Mouse (Mus musculus) hindbrain, embryonic 13.5 days (tissue): ENCODE measurements at regions not wholly inside any gene's neighbourhood (a gene's known extent, or its start where the extent isn't known, plus 50 kb on each side); places are given as distances from the start of the nearest gene placed in this dataset.

ENCODE experiments used
- ATAC-seq: fragments of 200-750 bp; cut with Nextera tagmentation; 2 replicates; pipeline ENCODE4 v1.8.0; 2017; ENCODE audit warnings: moderate TSS enrichment; ENCODE audit not compliant: low FRiP score
- H3K27ac ChIP-seq: fragments of 300-500 bp; sonication (generic); 2 replicates; pipeline ENCODE4 v1.5.1; 2015; ENCODE audit warnings: inconsistent platforms, mild to moderate bottlenecking, moderate library complexity
- H3K27me3 ChIP-seq: fragments of 300-500 bp; sonication (generic); 2 replicates; pipeline ENCODE4 v1.6.1; 2015; ENCODE audit warnings: mild to moderate bottlenecking, inconsistent platforms
- H3K36me3 ChIP-seq: fragments of 300-500 bp; sonication (generic); 2 replicates; pipeline ENCODE4 v1.6.1; 2015; ENCODE audit warnings: mild to moderate bottlenecking, inconsistent platforms
- H3K4me1 ChIP-seq: fragments of 300-500 bp; sonication (generic); replicated peaks from 2 replicates; pipeline ENCODE4 v1.6.1; 2015; ENCODE audit warnings: inconsistent platforms
- H3K4me2 ChIP-seq: fragments of 300-500 bp; sonication (generic); 2 replicates; pipeline ENCODE4 v1.6.1; 2015; ENCODE audit warnings: inconsistent platforms, mild to moderate bottlenecking, moderate library complexity
- H3K4me3 ChIP-seq: fragments of 300-500 bp; sonication (generic); 2 replicates; pipeline ENCODE4 v1.5.1; 2015; ENCODE audit warnings: mild to moderate bottlenecking, inconsistent platforms
- H3K9ac ChIP-seq: fragments of 300-500 bp; sonication (generic); 2 replicates; pipeline ENCODE4 v1.6.1; 2015; ENCODE audit warnings: mild to moderate bottlenecking, inconsistent platforms
- H3K9me3 ChIP-seq: fragments of 300-500 bp; sonication (generic); 2 replicates; pipeline ENCODE4 v1.6.1; 2016; ENCODE audit warnings: inconsistent platforms
- WGBS: fragments of 180-500 bp; shearing (Covaris S2); methylation state at CpG from one replicate; pipeline ENCODE4 v1.1.7; 2015; 5-methylcytosine and 5-hydroxymethylcytosine counted together

GRCm38 (mm10) chr14:118318524-118318923 lies 51.8 kb downstream of the Gm9376 start:
- peaks cover 22% of the 10 kb centered on the region for H3K4me1 ChIP-seq
- H3K4me2 ChIP-seq: no peak overlapping the region
- no peak overlapping the region for H3K27ac ChIP-seq
- WGBS: 46% methylated on average over 11 of the region's 11 CpGs
- ATAC-seq: peak; percentile 47; the same call in 1 of the 2 replicates
- no peaks in the 10 kb centered on the region for H3K36me3 ChIP-seq
- H3K27me3 ChIP-seq: peaks cover 49% of the 10 kb centered on the region
- H3K9ac ChIP-seq: no peak overlapping the region
- no peak overlapping the region for H3K4me3 ChIP-seq
- no peaks in the 10 kb centered on the region for H3K9me3 ChIP-seq

GRCm38 (mm10) chr14:118320101-118320500 lies 53.3 kb downstream of the Gm9376 start:
- no peaks in the 10 kb centered on the region for H3K36me3 ChIP-seq
- H3K4me3 ChIP-seq: no peak overlapping the region
- no peak overlapping the region for H3K4me2 ChIP-seq
- WGBS: 86% methylated on average over 4 of the region's 4 CpGs
- peaks cover 60% of the 10 kb centered on the region for H3K27me3 ChIP-seq
- H3K9me3 ChIP-seq: no peaks in the 10 kb centered on the region
- no peak overlapping the region for H3K27ac ChIP-seq
- no peak overlapping the region for H3K9ac ChIP-seq
- ATAC-seq: no peak
- peaks cover 22% of the 10 kb centered on the region for H3K4me1 ChIP-seq

GRCm38 (mm10) chr14:118321083-118321482 lies 54.3 kb downstream of the Gm9376 start:
- Histone ChIP-seq H3K9me3 (no peaks in the 10 kb centered on the region), H3K4me1 (peaks cover 22% of the 10 kb centered on the region), H3K27me3 (peaks cover 66% of the 10 kb centered on the region), H3K27ac (no peak overlapping the region), H3K36me3 (no peaks in the 10 kb centered on the region), H3K4me2 (no peak overlapping the region), H3K4me3 (no peak overlapping the region), H3K9ac (no peak overlapping the region)
- 79% methylated on average over 3 of the region's 3 CpGs for WGBS
- ATAC-seq: no peak

GRCm38 (mm10) chr14:118322003-118322821 lies 55.5 kb downstream of the Gm9376 start:
- peak; percentile 44 for ATAC-seq
- no peak overlapping the region for H3K27ac ChIP-seq

GRCm38 (mm10) chr14:118322865-118323264 lies 56.1 kb downstream of the Gm9376 start:
- Histone ChIP-seq H3K9ac (peak overlapping the region; percentile 52), H3K4me1 (peaks cover 22% of the 10 kb centered on the region), H3K27ac (no peak overlapping the region), H3K4me2 (peak overlapping the region; percentile 54), H3K27me3 (peaks cover 72% of the 10 kb centered on the region), H3K9me3 (no peaks in the 10 kb centered on the region), H3K4me3 (peak overlapping the region; percentile 29), H3K36me3 (no peaks in the 10 kb centered on the region)
- WGBS: 5% methylated on average over 11 of the region's 11 CpGs
- ATAC-seq: no peak

More at GRCm38 (mm10) chr14:118322003-118322821, 55.5 kb downstream of the Gm9376 start:
- no peaks in the 10 kb centered on the region for H3K36me3 ChIP-seq
- H3K9ac ChIP-seq: peak overlapping the region; percentile 52
- H3K4me3 ChIP-seq: peak overlapping the region; percentile 29
- H3K9me3 ChIP-seq: no peaks in the 10 kb centered on the region
- WGBS: 11% methylated on average over 26 of the region's 26 CpGs
- H3K4me1 ChIP-seq: peaks cover 22% of the 10 kb centered on the region
- peaks cover 73% of the 10 kb centered on the region for H3K27me3 ChIP-seq
- peak overlapping the region; percentile 54 for H3K4me2 ChIP-seq

- Histone ChIP-seq H3K4me2 (no peak overlapping the region), H3K27ac (no peak overlapping the region), H3K9ac (no peak overlapping the region), H3K36me3 (no peaks in the 10 kb centered on the region), H3K9me3 (peaks cover 6% of the 10 kb centered on the region; the same call in 1 of the 2 replicates), H3K27me3 (no peaks in the 10 kb centered on the region), H3K4me1 (no peaks in the 10 kb centered on the region), H3K4me3 (no peak overlapping the region)
- ATAC-seq: no peak
- WGBS: 92% methylated on average over 3 of the region's 3 CpGs
Observed at GRCm38 (mm10) chr14:118338071-118338470, 71.3 kb downstream of the Gm9376 start.

- H3K9me3 ChIP-seq: no peaks in the 10 kb centered on the region
- peak overlapping the region; percentile 45; the same call in 1 of the 2 replicates for H3K27ac ChIP-seq
- peaks cover 12% of the 10 kb centered on the region for H3K27me3 ChIP-seq
- peaks cover 13% of the 10 kb centered on the region for H3K4me1 ChIP-seq
- H3K4me3 ChIP-seq: peak overlapping the region; percentile 11; the same call in 1 of the 2 replicates
- H3K9ac ChIP-seq: no peak overlapping the region
- H3K36me3 ChIP-seq: no peaks in the 10 kb centered on the region
- peak overlapping the region; percentile 41 for H3K4me2 ChIP-seq
- 48% methylated on average over 11 of the region's 11 CpGs for WGBS
- no peak for ATAC-seq
Observed at GRCm38 (mm10) chr14:118362931-118363330, 96.2 kb downstream of the Gm9376 start.

- H3K9me3 ChIP-seq: no peaks in the 10 kb centered on the region
- no peak overlapping the region for H3K9ac ChIP-seq
- H3K4me1 ChIP-seq: peaks cover 18% of the 10 kb centered on the region
- peak overlapping the region; percentile 41 for H3K4me2 ChIP-seq
- 52% methylated on average over 21 of the region's 21 CpGs for WGBS
- H3K27ac ChIP-seq: peak overlapping the region; percentile 45
- peak; percentile 71 for ATAC-seq
- no peaks in the 10 kb centered on the region for H3K36me3 ChIP-seq
- peak overlapping the region; percentile 11; the same call in 1 of the 2 replicates for H3K4me3 ChIP-seq
- H3K27me3 ChIP-seq: peaks cover 7% of the 10 kb centered on the region; the same call in 1 of the 2 replicates
Observed at GRCm38 (mm10) chr14:118363391-118363821, 96.6 kb downstream of the Gm9376 start.

- WGBS: 31% methylated on average over 4 of the region's 4 CpGs
- Histone ChIP-seq H3K4me3 (no peak overlapping the region), H3K4me1 (peaks cover 40% of the 10 kb centered on the region), H3K36me3 (no peaks in the 10 kb centered on the region), H3K9ac (no peak overlapping the region), H3K27ac (no peak overlapping the region), H3K9me3 (no peaks in the 10 kb centered on the region), H3K4me2 (no peak overlapping the region), H3K27me3 (peaks cover 21% of the 10 kb centered on the region)
- ATAC-seq: no peak
Observed at GRCm38 (mm10) chr14:118366522-118366921, 99.8 kb downstream of the Gm9376 start.

GRCm38 (mm10) chr14:118368619-118369431 lies 102.1 kb downstream of the Gm9376 start:
- no peak overlapping the region for H3K4me3 ChIP-seq
- H3K27me3 ChIP-seq: peaks cover 27% of the 10 kb centered on the region
- no peak overlapping the region for H3K27ac ChIP-seq
- H3K36me3 ChIP-seq: no peaks in the 10 kb centered on the region
- peaks cover 28% of the 10 kb centered on the region for H3K4me1 ChIP-seq
- H3K9me3 ChIP-seq: no peaks in the 10 kb centered on the region
- peak overlapping the region; percentile 21; the same call in 1 of the 2 replicates for H3K4me2 ChIP-seq
- peak; percentile 40; the same call in 1 of the 2 replicates for ATAC-seq
- WGBS: 7% methylated on average over 9 of the region's 9 CpGs
- no peak overlapping the region for H3K9ac ChIP-seq

- Histone ChIP-seq H3K9me3 (no peaks in the 10 kb centered on the region), H3K4me2 (no peak overlapping the region), H3K4me3 (no peak overlapping the region), H3K36me3 (no peaks in the 10 kb centered on the region), H3K4me1 (peaks cover 26% of the 10 kb centered on the region), H3K27me3 (peaks cover 23% of the 10 kb centered on the region), H3K9ac (no peak overlapping the region), H3K27ac (no peak overlapping the region)
- WGBS: 92% methylated on average over 15 of the region's 15 CpGs
- no peak for ATAC-seq
Observed at GRCm38 (mm10) chr14:118371336-118371735, 104.6 kb downstream of the Gm9376 start.

GRCm38 (mm10) chr14:118374819-118375520 lies 108.2 kb downstream of the Gm9376 start:
- WGBS: 78% methylated on average over 10 of the region's 10 CpGs
- no peak for ATAC-seq
- Histone ChIP-seq H3K36me3 (no peaks in the 10 kb centered on the region), H3K4me2 (no peak overlapping the region), H3K9me3 (no peaks in the 10 kb centered on the region), H3K9ac (no peak overlapping the region), H3K27me3 (peaks cover 19% of the 10 kb centered on the region), H3K4me1 (peaks cover 6% of the 10 kb centered on the region), H3K4me3 (no peak overlapping the region), H3K27ac (no peak overlapping the region)
